Mouse (Mus musculus): ENCODE data around the gene Dppa3. TPM values are rescaled to one million over a fixed set of nuclear protein-coding genes. Genes with fewer than 3 reads are reported as not detected.
"Not testable (repeated sequence)": the region's sequence is repeated elsewhere in the genome, so short reads cannot be mapped to it uniquely, and the experiment has no call there.

Gene Dppa3
- polyA plus RNA-seq, 1 experiment from 2014 or later, result not detected

DNA sequence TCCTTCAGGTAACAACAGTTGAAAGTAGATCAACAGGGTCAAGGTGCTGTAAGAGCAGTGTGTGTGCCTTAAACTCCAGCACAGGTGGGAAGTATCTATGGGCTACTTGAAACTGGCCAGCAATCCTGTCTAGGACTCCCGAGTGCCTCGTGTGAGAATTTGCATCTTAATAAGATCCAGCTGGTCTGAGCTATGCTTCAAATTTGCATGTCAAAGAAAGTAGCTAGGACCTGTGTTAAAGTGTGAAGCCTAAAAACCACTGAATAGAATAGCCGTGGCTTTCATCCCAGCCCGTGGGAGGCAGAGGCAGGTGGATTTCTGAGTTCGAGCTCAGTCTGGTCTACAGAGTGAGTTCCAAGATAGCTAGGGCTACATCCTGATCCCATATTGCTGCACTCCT is 1.7 kb upstream of the Dppa3 start:
- no peak for DNase-seq (ENCODE audit: low spot score)
- WGBS, result 62% methylated on average over 5 of the region's 5 CpGs
- no peaks in the 10 kb centered on the region for H3K4me1 ChIP-seq
- no peak overlapping the region for H3K27ac ChIP-seq
- H3K36me3 ChIP-seq, result no peaks in the 10 kb centered on the region
- no peaks in the 10 kb centered on the region for H3K9me3 ChIP-seq
- H3K4me3 ChIP-seq, result no peak overlapping the region
- H3K27me3 ChIP-seq (ENCODE audit: insufficient read depth, poor library complexity, severe bottlenecking), result peaks cover 17% of the 10 kb centered on the region; the same call in 1 of the 2 replicates

DNA sequence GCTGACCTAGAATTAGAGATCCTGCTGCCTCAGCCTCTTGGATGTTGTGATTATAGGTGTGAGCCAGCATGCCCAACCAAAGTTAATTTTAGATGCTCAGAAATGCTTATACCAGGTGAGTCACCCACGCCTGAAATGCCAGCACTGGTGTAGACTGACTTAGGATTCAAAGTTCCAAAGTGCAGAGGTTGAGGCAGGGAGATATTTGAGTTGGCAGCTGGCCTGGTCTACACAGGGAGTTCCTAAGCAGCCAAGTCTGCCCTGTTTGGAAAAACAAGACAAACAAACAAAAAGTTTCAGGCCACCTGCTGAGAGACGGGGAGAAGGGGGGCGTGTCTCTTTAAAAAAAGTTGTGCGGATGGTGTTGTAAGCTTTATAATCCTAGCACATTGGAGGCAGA is 1.1 kb upstream of the Dppa3 start:
- Histone ChIP-seq H3K9me3 (no peaks in the 10 kb centered on the region), H3K27me3 (ENCODE audit: insufficient read depth, poor library complexity, severe bottlenecking) (peaks cover 17% of the 10 kb centered on the region; the same call in 1 of the 2 replicates), H3K27ac (no peak overlapping the region), H3K36me3 (no peaks in the 10 kb centered on the region), H3K4me3 (no peak overlapping the region), H3K4me1 (no peaks in the 10 kb centered on the region)
- WGBS, result 76% methylated on average over 4 of the region's 4 CpGs
- no peak for DNase-seq (ENCODE audit: low spot score)

DNA sequence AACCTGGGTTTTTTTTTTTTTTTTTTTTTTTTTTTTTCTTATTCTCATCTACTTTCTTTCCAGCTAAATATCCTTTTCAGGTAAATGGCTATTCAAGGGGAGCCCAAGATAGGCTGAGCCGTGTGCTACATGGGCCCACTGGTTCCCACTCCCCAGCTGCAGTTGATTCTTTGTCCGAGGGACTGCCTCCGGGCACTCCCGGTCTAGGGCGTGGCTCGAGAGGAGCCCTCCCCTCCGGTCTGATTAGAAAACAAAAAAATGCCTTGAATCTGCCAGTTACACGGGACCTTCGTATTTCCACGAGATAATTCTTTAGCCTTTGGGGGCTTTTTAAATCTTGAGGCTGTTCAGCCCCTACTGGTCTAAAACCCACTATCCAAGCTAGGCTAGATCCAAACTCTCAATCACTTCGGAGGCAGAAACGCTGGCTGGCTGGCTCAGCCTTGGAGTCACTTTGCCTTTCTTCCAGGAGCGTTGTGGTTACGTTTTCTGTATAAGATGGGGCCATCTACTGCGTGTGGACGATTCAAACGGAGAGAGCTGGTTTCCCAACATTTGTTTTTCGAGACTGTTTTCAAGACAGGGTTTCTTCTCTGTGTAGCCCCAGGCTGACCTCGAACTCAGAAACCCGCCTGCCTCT is 1.4 kb downstream of the Dppa3 start:
- Histone ChIP-seq H3K4me3 (peak overlapping the region; percentile 40; the same call in 1 of the 2 replicates), H3K27me3 (ENCODE audit: insufficient read depth, poor library complexity, severe bottlenecking) (peaks cover 17% of the 10 kb centered on the region; the same call in 1 of the 2 replicates), H3K4me1 (no peaks in the 10 kb centered on the region), H3K9me3 (no peaks in the 10 kb centered on the region), H3K27ac (no peak overlapping the region), H3K36me3 (no peaks in the 10 kb centered on the region)
- DNase-seq (ENCODE audit: low spot score), result no peak
- 19% methylated on average over 20 of the region's 20 CpGs for WGBS

DNA sequence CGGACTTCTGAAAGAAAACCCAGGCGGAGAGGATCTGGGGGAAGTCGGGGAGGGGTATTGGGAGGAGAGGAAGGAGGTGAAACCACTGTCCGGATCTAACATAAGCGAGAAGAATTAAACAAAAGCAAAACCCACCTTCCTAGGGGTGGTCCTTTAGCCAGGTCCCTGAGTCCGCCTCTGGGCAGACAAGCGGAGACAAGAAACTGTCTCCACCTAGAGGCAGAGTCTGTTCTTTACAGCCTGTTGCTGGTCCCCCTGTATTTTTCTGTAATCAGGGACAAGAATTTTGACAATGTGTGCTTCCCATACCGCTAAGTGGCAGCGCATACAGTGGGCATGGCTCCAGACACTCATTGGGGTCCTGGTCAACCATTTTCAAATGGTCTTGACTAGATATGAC is 7.2 kb downstream of the Dppa3 start:
- Histone ChIP-seq H3K9me3 (no peaks in the 10 kb centered on the region), H3K27ac (no peak overlapping the region), H3K36me3 (no peaks in the 10 kb centered on the region), H3K4me1 (no peaks in the 10 kb centered on the region), H3K27me3 (ENCODE audit: insufficient read depth, poor library complexity, severe bottlenecking) (peaks cover 6% of the 10 kb centered on the region; the same call in 1 of the 2 replicates), H3K4me3 (no peak overlapping the region)
- WGBS, result 30% methylated on average over 9 of the region's 9 CpGs
- no peak for DNase-seq (ENCODE audit: low spot score)

DNA sequence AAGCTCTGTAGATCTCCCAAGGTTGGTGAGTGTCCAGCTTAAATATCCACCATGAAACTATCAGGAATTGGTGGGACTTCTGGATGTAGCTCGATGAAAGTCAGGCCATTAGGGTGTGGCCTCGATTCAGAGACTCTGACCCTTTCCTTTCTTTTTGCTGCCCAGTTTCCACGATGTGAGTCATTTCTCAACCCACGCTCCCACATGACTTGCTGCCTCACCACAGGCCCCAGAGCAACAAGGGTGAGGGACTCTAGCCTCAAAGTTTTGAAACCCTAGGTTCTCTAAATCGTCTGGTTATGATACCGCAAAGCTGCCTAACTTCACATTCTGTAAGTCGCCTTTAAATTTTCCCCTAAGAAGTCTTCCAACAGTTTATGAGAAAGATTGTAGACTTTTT is 9.1 kb downstream of the Dppa3 start:
- no peak for DNase-seq (ENCODE audit: low spot score)
- no peaks in the 10 kb centered on the region for H3K4me1 ChIP-seq
- H3K4me3 ChIP-seq, result no peak overlapping the region
- H3K27me3 ChIP-seq (ENCODE audit: insufficient read depth, poor library complexity, severe bottlenecking), result no peaks in the 10 kb centered on the region
- WGBS, result 80% methylated on average over 7 of the region's 7 CpGs
- H3K36me3 ChIP-seq, result no peaks in the 10 kb centered on the region
- no peak overlapping the region for H3K27ac ChIP-seq
- H3K9me3 ChIP-seq, result no peaks in the 10 kb centered on the region

DNA sequence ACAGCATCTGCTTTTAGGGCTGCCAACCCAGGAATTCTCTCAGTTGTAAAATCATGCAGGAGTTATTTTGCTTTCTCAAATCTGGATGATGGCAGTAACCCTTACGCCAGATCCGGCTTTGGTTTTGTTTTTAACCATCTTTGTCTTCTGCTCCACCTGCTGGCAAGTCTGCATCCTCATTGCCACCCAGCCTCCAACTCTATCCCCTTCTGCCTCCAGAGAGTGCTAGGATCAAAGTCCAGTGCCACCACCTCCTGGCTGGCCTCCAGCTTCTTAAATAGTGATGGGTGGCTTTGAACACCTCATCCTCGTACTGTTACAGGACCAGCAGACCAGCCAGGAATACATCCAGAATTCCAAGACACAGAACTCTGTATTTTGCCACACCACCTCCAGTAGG is 10.5 kb downstream of the Dppa3 start:
- Histone ChIP-seq H3K27ac (no peak overlapping the region), H3K4me3 (no peak overlapping the region), H3K27me3 (ENCODE audit: insufficient read depth, poor library complexity, severe bottlenecking) (no peaks in the 10 kb centered on the region), H3K36me3 (no peaks in the 10 kb centered on the region), H3K4me1 (no peaks in the 10 kb centered on the region), H3K9me3 (no peaks in the 10 kb centered on the region)
- no peak for DNase-seq (ENCODE audit: low spot score)
- 69% methylated on average over 3 of the region's 3 CpGs for WGBS

DNA sequence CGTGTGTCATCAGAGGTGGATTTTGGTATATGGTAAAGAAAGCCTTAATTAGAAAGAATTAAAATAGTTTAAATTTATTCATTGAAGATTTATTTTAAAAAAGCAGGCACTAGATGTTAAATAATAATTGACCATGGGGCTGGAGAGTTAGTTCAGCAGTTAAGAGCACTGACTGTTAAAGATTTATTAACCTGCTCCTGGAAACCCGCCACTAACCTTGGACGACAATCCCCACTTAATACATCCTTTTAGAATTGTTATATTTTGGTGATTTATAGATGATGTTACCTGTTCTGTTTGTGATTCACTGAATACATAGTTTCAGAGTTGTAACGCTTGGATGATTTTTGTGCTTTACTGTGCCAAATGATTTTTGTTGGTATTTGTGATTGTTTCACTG is 11.4 kb downstream of the Dppa3 start:
- H3K4me3 ChIP-seq, result not testable (repeated sequence)

DNA sequence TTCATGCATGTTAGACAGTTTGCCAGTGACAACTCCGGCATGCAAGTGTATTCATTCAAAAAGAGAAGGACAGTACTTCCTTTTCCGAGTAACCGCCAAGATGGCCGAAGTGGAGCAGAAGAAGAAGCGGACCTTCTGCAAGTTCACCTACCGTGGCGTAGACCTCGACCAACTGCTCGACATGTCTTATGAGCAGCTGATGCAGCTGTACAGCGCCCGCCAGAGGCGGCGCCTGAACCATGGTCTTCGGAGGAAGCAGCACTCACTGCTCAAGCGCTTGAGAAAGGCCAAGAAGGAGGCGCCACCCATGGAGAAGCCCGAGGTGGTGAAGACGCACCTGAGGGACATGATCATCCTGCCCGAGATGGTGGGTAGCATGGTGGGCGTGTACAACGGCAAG is 18.0 kb downstream of the Dppa3 start:
- 90% methylated on average over 21 of the region's 21 CpGs for whole genome bisulfite sequencing

More for the DNA sequence above, 11.4 kb downstream of the Dppa3 start:
- not testable (repeated sequence) for H3K36me3 ChIP-seq; H3K9me3 ChIP-seq; H3K4me1 ChIP-seq; DNase-seq (ENCODE audit: low spot score); H3K27me3 ChIP-seq (ENCODE audit: insufficient read depth, poor library complexity, severe bottlenecking); H3K27ac ChIP-seq
- WGBS, result 82% methylated on average over 4 of the region's 4 CpGs

DNA sequence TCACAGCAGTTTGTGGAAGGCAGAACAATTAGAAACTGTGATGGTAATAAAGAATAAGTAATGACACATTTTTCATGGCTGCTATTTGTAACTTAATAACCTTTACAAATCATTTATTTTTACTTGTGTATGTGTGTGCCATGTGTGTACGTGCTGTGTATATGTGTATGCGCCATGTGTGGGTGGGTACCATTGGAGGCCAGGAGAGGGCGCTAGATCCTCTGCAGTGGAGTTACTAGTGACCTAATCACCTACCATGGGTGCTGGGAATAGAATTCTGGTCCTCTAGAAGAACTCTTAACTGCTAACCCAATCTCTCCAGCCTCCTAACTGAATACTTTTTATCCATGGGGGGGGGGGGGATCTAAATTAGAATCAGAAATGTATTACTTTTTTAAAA is 23.7 kb downstream of the Dppa3 start:
- Histone ChIP-seq H3K9me3 (no peaks in the 10 kb centered on the region), H3K27ac (no peak overlapping the region), H3K36me3 (no peaks in the 10 kb centered on the region), H3K4me3 (no peak overlapping the region), H3K27me3 (ENCODE audit: insufficient read depth, poor library complexity, severe bottlenecking) (no peaks in the 10 kb centered on the region), H3K4me1 (no peaks in the 10 kb centered on the region)
- no peak for DNase-seq (ENCODE audit: low spot score)
- WGBS, result 76% methylated on average over 3 of the region's 3 CpGs

More for the DNA sequence above, 18.0 kb downstream of the Dppa3 start:
- not testable (repeated sequence) for H3K4me1 ChIP-seq; H3K27me3 ChIP-seq (ENCODE audit: insufficient read depth, poor library complexity, severe bottlenecking); H3K36me3 ChIP-seq; H3K4me3 ChIP-seq; DNase-seq (ENCODE audit: low spot score); H3K27ac ChIP-seq; H3K9me3 ChIP-seq

DNA sequence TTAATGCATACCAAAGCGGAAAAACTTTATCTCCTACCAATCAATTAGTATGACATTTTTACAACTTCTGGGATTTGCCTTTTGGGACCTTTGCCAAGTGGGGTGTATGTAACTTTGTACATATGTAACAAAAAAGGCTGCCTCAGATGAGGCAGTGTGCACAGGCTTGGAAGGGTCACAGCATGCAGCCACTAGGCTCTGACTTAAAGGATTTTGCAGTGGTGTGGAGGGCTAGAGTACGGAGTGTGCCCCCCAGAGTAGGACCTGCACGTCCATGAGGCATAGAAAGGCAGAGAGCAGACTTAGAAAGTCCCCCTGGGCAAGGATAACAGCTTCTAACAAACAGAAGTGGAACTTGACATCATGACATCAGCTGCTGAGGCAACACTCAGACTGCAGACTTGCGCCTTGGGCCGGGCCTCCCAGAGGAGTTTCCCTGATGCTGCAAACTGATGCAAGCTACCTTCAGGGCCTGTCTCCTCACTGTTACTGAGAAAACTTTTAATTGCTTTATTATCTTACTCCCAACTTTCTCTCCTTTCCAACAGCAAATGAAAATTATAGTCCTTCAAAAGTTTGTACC is 24.3 kb downstream of the Dppa3 start:
- no peak overlapping the region for H3K4me3 ChIP-seq
- no peak for DNase-seq (ENCODE audit: low spot score)
- no peaks in the 10 kb centered on the region for H3K9me3 ChIP-seq
- H3K36me3 ChIP-seq, result no peaks in the 10 kb centered on the region
- WGBS, result 75% methylated on average over 5 of the region's 5 CpGs
- H3K27ac ChIP-seq, result no peak overlapping the region
- H3K27me3 ChIP-seq (ENCODE audit: insufficient read depth, poor library complexity, severe bottlenecking), result no peaks in the 10 kb centered on the region
- no peaks in the 10 kb centered on the region for H3K4me1 ChIP-seq

DNA sequence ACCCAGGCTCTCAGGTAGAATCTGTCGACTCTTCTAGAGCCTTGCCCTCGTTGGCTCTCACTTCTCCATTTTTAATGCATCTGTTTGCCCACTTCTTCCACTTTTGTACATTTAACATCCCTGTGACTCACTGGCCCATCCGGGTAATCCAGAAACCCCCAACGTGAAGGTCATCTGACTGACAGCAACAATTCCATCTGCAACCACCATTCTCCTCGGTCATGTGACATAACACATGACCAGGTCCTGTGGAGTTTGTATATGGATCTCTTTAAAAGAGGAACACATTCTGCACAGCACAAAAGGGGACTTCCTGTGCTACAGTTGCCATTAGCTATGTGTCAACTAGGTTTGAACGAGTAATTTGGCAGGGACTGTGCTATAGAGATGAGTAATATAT is 28.1 kb downstream of the Dppa3 start:
- no peaks in the 10 kb centered on the region for H3K9me3 ChIP-seq
- DNase-seq (ENCODE audit: low spot score), result no peak
- 71% methylated on average over 6 of the region's 6 CpGs for WGBS

DNA sequence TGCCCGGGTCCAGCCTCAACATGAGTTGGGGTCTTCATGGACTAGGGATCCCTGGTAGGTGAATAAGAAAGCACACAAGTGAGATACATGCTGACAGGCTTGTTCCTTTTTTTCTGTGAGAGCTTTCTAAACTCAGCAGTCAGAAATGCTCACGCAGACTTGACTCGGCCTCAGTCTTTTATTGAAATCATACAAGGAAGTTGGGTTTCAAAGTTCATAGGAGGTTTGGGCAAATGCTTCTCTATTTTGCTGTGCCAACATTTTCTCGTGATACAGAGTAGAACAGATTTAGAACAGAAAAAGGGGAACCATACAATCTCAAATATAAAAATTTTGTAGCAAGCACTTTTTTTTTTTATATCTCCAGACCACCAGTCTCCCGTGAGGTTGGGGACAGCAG is 31.4 kb downstream of the Dppa3 start:
- no peak for DNase-seq (ENCODE audit: low spot score)
- H3K4me1 ChIP-seq, result peaks cover 1% of the 10 kb centered on the region
- H3K27ac ChIP-seq, result no peak overlapping the region
- WGBS, result 74% methylated on average over 5 of the region's 5 CpGs
- no peaks in the 10 kb centered on the region for H3K36me3 ChIP-seq
- no peak overlapping the region for H3K4me3 ChIP-seq
- peaks cover 10% of the 10 kb centered on the region for H3K27me3 ChIP-seq (ENCODE audit: insufficient read depth, poor library complexity, severe bottlenecking)
- H3K9me3 ChIP-seq, result no peaks in the 10 kb centered on the region

More for the DNA sequence above, 28.1 kb downstream of the Dppa3 start:
- no peaks in the 10 kb centered on the region for H3K36me3 ChIP-seq
- H3K4me3 ChIP-seq, result no peak overlapping the region
- H3K4me1 ChIP-seq, result no peaks in the 10 kb centered on the region
- H3K27ac ChIP-seq, result no peak overlapping the region
- no peaks in the 10 kb centered on the region for H3K27me3 ChIP-seq (ENCODE audit: insufficient read depth, poor library complexity, severe bottlenecking)

DNA sequence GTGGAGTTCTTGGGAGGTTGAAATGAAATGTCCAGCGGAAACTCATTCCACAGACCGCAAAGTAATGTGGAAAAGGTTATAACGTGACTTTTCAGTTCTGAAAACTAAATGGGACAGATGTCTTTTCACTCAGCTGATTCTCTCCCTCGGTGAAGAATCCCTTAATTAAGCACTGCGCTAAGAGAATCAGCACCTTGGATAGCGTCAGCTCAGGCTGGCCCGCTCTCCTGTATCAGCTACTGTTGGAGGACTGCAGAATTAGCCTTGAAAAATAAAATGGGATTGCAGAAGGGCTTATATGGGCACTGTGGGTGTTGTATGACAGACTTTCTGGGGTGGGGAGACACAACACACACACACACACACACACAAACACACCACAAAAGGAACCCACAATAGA is 33.4 kb downstream of the Dppa3 start:
- DNase-seq (ENCODE audit: low spot score), result no peak
- Histone ChIP-seq H3K27me3 (ENCODE audit: insufficient read depth, poor library complexity, severe bottlenecking) (peaks cover 27% of the 10 kb centered on the region), H3K4me3 (no peak overlapping the region), H3K4me1 (peaks cover 10% of the 10 kb centered on the region), H3K9me3 (no peaks in the 10 kb centered on the region), H3K27ac (no peak overlapping the region), H3K36me3 (no peaks in the 10 kb centered on the region)
- 11% methylated on average over 7 of the region's 7 CpGs for WGBS

All from heart, embryonic 10.5 days (tissue).